Mouse (Mus musculus): ENCODE data around the gene Ska3.
"Not testable (repeated sequence)": the region's sequence is repeated elsewhere in the genome, so short reads cannot be mapped to it uniquely, and the experiment has no call there.

The Ska3 gene

GRCm38 (mm10) chr14:57825788-57826751 is at the start of gene Ska3, which contains the start of gene Mrpl57:
Gene Ska3 (minus strand): TSS chr14:57826185.
Gene Mrpl57 (plus strand): TSS chr14:57826234.
- DNase-seq, result peak; percentile 94 to 96

DNA sequence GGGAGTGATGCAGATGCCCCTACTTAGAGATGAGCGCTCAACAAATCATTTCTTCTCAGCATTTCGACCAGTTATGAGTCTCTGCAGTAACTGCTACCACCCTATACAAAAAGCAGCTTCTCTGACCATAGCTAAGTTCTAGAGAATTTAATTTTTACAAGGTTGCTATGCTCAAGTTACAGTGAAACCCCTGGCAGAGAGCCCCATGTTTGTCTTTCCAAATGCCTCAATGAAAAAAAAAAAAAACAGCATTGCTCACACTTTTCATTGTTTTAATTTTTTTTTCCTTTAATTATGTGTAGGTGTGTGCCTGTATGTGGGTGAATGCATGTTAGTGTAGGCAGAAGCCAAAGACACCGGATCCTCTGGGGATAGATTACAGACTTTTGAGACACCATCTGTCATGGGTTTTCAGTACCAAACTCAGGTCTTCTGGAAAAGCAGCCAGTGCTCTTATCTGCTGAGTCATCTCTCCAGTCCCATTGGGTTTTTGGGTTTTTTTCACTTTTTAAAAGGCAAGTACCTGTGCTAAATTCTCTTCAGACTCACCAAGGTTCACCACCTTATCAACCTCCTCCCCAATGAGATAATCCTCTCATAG is 40.8 kb upstream of the Ska3 start:
- no peak for DNase-seq

DNA sequence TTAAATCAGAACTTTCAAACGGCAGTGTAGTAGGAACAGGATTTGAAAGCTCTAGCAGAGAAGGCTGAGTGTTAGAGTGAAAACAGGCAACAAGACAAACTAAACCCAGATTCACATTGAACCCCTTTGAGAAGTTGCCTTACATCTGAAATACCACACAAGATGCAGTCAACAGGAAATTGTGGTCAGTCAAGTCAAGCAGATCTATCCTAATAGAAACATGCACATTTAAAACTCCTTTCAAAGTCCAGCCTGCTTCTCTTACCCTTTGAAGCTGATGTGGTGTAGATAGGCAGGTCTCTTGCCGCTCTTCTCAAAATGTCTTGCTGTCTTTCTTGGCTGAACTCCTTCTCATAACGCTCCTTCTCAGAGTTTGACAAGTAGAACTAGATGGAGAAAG is 39.3 kb upstream of the Ska3 start:
- no peak for DNase-seq

- DNase-seq, result peak in 1 of 2 experiments; percentile 45
These were observed 37.1 kb upstream of the Ska3 start for GRCm38 (mm10) chr14:57863129-57863528.

DNA sequence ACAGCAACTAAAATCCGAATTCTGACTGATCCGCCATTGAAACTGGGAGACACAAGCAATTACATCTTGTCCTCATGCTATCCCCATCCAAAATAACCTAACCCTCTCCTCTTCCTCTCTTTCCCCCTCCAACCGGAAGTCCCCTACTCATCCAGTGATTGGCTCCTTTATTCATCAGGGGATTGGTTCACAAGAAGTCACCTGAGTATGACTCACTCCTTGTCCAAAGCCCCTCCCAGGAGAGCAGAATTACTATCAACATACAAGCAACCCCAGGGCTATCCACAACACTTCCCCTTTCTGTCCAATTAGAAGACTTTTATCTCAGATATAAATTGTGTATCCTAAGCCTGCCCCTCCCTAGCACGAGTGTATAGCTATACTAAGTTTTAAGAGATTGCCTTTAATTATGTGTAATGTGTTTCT is 36.0 kb upstream of the Ska3 start:
- DNase-seq, result no peak

DNA sequence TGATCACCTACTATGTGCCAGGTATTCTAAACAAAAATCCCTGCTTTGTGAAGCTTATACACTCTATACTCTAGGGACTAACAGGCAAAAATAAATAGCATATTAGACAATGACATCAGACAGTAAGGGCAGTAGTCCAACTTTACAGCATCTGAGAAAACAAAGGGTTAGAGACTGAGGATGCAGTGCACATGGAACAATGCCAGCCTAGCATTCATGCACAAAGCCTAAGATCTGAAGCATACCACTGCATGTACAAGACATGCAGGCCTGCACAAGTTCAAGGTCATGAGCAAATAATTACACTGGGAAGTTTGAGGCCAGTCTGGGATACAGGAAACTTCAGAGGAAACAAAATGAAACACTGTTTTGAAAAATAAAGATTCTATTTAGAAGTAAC is 33.5 kb upstream of the Ska3 start:
- DNase-seq, result peak in 1 of 2 experiments; percentile 17

- no peak for DNase-seq
These were observed 32.6 kb upstream of the Ska3 start for GRCm38 (mm10) chr14:57858601-57859000.

DNA sequence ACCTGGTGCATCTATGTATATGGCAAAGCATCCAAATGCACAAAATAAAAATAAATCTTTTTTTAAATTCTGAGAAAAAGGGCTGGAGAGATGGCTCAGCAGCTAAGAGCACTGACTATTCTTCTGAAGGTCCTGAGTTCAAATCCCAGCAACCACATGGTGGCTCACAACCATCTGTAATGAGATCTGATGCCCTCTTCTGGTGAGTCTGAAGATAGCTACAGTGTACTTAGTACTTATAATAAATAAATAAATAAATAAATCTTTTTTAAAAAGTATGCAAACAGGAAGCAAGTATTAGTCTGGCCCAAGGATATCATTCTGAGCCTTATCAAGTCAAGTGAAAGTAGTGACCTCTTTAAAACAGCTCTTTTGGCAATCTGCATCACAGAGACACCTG is 30.1 kb upstream of the Ska3 start:
- not testable (repeated sequence) for DNase-seq

- no peak for DNase-seq
These were observed 27.0 kb upstream of the Ska3 start for GRCm38 (mm10) chr14:57852961-57853360.

- DNase-seq, result no peak
These were observed 24.3 kb upstream of the Ska3 start for GRCm38 (mm10) chr14:57850330-57850729.

DNA sequence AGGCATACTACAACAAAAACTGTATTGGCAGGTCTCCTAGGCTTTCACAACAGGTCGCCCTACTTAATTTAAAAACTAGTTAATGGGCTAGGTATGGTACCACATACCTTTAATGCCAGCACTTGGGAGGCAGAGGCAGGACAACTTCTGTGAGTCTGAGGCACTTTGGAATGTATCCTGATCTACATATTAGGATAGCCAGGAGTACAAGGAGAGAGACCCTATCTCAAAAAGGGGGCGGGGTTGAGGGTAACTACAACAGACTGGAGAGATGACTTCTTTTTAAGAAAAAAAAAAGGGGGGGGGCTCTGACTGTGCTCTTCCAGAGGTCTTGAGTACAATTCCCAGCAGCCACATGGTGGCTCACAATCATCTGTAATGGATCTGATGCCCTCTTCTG is 22.7 kb upstream of the Ska3 start:
- no peak for DNase-seq

GRCm38 (mm10) chr14:57848061-57848460 is 22.1 kb upstream of the Ska3 start:
- not testable (repeated sequence) for DNase-seq

DNA sequence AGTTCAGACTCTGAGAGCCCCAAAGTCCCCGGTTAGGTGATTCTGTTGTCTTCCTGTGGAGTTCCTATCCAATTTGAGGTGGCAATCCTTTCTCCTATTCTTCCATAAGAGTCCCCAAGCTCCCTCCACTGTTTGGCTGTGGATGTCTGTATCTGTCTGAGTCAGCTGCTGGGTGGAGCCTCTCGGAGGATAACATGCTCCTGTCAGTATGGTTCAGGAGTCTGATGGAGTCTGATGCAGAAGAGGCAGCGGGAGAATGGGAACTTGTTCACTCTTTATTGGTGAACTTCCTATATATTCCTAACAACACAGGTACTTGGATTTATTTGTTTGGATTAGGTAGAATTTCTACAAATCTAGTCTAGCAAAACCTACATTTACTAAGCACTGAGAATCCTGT is 18.6 kb upstream of the Ska3 start:
- no peak for DNase-seq

- no peak for DNase-seq
These were observed 9.2 kb upstream of the Ska3 start for GRCm38 (mm10) chr14:57835157-57835556.

- no peak for DNase-seq
These were observed 7.5 kb upstream of the Ska3 start for GRCm38 (mm10) chr14:57833526-57833925.

DNA sequence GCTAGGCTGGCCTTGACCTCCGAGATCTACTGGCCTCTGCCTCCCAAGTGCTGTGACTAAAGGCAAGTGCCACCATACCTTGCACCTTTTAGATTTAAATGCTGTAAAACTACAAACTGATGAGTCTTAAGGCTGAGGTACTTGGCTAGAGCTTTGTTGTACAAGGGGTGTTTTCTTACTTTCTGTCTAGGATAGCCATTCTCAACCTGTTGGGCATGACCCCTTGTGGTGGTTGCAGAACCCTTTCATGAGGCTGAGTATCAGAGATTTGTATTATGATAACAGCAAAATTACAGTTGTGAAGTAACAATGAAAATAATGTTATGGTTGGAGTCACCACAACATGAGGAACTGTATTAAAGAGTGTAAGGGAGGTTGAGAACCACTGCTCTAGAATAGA is 1.3 kb upstream of the Ska3 start:
- DNase-seq, result no peak

- no peak for DNase-seq
These were observed 5.1 kb downstream of the Ska3 start for GRCm38 (mm10) chr14:57820839-57821238.

DNA sequence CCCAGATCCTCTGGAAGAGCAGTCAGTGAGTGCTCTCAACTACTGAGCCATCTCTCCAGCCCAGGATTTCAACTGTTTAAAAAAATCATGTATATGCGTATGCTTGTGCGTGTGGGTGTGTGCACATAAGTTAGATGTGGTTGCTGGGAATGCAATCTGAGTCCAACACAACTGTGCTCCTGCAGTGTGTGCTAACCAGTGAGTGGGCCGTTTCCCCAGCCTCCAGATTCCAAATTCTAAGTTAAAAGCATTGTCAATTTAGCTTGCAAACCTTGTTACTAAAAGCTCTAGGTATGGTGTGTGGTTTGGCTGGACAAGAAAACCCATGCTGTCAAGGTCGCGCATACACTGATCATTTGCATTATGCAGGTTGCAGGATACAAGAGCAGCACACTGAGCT is 14.1 kb downstream of the Ska3 start:
- no peak for DNase-seq

- no peak for DNase-seq
These were observed 15.1 kb downstream of the Ska3 start for GRCm38 (mm10) chr14:57810886-57811285.

DNA sequence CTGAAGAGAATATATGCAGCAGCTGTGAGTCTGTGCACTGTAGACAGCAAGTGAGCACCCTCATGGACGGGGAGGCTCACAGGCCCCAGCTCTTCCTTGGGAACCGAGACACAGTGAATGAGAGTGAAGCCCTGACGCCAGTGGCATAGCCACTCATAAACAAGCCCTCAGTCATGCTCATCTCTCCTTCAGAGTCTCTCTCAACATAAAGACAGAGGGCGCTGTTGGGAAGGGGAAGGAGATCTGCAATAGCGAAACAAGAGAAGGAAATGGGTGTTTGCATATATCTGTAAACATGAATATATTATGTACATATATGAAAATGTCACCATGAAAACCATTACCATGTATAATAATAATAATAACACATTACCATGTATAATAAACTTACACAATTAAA is 17.4 kb downstream of the Ska3 start:
- peak in 1 of 2 experiments; percentile 9 for DNase-seq

GRCm38 (mm10) chr14:57803731-57804130 is 22.3 kb downstream of the Ska3 start:
- DNase-seq, result no peak

- DNase-seq, result peak; percentile 98 to 99
These were observed 27.7 kb downstream of the Ska3 start, which contains the start of gene Sap18 for GRCm38 (mm10) chr14:57797991-57798931. Gene Sap18 (plus strand): TSS chr14:57798180.

DNA sequence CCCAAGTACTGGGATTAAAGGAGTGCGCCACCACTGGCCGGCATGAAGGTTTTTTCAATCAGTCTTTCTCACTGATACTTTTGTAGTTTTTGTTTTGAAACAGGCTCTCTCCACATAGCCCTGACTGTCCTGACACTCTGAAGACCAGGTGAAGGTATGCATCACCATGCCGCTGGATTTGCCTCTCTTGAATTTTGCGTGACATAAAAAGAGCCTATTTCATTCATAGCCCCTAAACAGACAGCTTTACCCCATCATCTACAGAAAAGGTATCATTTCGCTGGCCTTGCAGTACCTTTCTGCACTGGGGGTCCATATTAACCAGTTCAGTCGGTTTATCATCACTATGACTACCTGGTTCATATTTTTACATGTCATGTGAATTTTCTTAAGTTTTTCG is 28.4 kb downstream of the Ska3 start:
- DNase-seq, result no peak
